Mouse (Mus musculus) bone marrow, adult 2 months (tissue): ENCODE measurements around the gene Uts2r.

Experiments
- CTCF ChIP-seq: fragments of 200-500 bp; IDR thresholded peaks from 2 replicates; pipeline ENCODE4 v1.5.1; 2011; ENCODE audit warnings: low read length, control low read depth; ENCODE audit not compliant: control insufficient read depth, insufficient read depth
- POLR2A ChIP-seq: fragments of 200-500 bp; IDR thresholded peaks from 2 replicates; pipeline ENCODE4 v1.6.1; 2011; ENCODE audit warnings: low read depth, mild to moderate bottlenecking, control low read depth, low read length, borderline replicate concordance; ENCODE audit not compliant: control insufficient read depth

DNA sequence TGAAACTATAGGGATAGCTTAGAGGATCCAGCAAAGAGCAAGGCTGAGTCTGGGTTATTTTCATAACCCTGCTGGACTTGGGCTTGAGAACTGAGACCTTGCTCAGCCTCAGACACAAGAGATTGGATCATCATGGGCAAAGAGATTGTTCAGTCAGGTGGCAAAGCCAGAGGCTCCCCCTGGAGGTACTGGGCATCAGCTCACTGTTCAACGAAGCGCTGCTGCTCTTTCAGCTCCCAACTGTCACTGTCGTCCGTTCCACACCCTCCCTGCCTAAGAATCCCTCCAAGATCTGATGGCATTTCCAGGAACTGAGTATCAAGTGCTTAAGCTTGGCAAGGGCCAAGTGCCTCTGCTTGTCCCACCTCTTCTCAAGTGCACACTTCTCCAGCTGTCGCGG is 21.3 kb upstream of the Uts2r start:
- TF ChIP-seq CTCF (no peak), POLR2A (no peak)
